Mouse (Mus musculus): ENCODE results near the gene Fam166a.
"Not testable (repeated sequence)": the region's sequence is repeated elsewhere in the genome, so short reads cannot be mapped to it uniquely, and the experiment has no call there.

Gene Fam166a

GRCm38 (mm10) chr2:25240723-25241437 lies 22.3 kb downstream of the Fam166a start:
- intact Hi-C loops (cut with DNase I): no loop called here

GRCm38 (mm10) chr2:25241438-25241775 lies 22.9 kb downstream of the Fam166a start:
- intact Hi-C loops (cut with DNase I): no loop called here

- intact Hi-C loops (cut with DNase I): no loop called here
Measured at GRCm38 (mm10) chr2:25242101-25242506, 23.6 kb downstream of the Fam166a start, which contains the start of the genes Rnf208 and Cysrt1. Rnf208 (plus strand) TSS chr2:25242255. Cysrt1 (minus strand) TSS chr2:25242452.

- intact Hi-C loops (cut with DNase I): no loop called here
Measured at GRCm38 (mm10) chr2:25243342-25243741, 24.8 kb downstream of the Fam166a start.

GRCm38 (mm10) chr2:25244144-25244543 lies 25.6 kb downstream of the Fam166a start:
- intact Hi-C loops (cut with DNase I): no loop called here

DNA sequence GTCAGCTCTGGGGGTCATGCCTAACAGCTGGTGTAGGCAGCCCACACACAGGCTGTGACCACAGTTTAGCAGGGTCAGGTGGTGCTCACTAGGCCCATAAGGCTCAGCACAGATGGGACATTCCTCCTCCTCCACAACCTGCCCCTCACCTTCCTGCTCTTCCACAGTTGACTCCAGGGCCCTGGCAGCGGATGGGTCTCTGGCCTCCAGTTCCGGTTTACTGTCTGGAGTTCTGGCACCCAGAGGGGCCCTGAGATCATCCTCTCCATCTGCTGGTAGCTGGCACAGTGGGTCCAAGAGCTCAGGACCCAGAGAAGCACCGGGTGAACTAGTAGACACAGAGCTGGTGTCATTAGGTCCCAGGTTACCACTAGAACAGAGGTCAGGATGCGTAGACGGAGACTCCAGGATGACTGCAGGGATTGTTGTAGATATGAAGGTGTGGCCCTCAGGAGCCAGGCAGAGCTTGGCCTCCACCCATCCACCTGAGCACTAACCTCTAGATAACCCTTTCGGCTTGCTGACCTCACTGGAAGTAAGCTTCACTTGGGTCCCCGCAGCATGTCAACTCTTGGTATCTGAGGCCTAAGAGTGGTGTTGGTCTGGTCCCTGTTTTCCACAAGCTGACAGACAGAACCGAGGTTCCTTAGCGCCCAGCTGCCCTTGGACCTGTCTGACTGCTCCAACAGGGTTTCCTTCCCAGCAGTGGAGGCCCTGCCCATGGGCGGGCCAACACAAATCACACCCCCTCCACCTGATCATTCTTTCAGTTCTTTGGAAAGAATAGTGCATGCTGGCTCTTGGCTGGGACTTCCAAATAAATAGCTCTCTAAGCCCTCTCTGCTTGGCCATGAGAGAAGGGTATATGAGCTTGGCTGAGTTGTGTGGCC lies 27.9 kb downstream of the Fam166a start, which contains the start of gene AL732309.1:
TSS of gene AL732309.1 (minus strand) at position 681 of the 890 bp plus-strand sequence.
- intact Hi-C loops (cut with DNase I): no loop called here

- intact Hi-C loops (cut with DNase I): no loop called here
Measured at GRCm38 (mm10) chr2:25252331-25252730, 33.8 kb downstream of the Fam166a start.

- intact Hi-C loops (cut with DNase I): no loop called here
Measured at GRCm38 (mm10) chr2:25255284-25255779, 36.8 kb downstream of the Fam166a start, which contains the start of gene Tmem203. Tmem203 (plus strand) TSS chr2:25255439.

GRCm38 (mm10) chr2:25256443-25257109 lies 38.0 kb downstream of the Fam166a start:
- intact Hi-C loops (cut with DNase I): not testable (repeated sequence)

- intact Hi-C loops (cut with DNase I): not testable (repeated sequence)
Measured at GRCm38 (mm10) chr2:25257250-25257649, 38.7 kb downstream of the Fam166a start.

- intact Hi-C loops (cut with DNase I): no loop called here
Measured at GRCm38 (mm10) chr2:25258887-25259286, 40.3 kb downstream of the Fam166a start.

GRCm38 (mm10) chr2:25261870-25262269 lies 43.3 kb downstream of the Fam166a start:
- intact Hi-C loops (cut with DNase I): no loop called here

DNA sequence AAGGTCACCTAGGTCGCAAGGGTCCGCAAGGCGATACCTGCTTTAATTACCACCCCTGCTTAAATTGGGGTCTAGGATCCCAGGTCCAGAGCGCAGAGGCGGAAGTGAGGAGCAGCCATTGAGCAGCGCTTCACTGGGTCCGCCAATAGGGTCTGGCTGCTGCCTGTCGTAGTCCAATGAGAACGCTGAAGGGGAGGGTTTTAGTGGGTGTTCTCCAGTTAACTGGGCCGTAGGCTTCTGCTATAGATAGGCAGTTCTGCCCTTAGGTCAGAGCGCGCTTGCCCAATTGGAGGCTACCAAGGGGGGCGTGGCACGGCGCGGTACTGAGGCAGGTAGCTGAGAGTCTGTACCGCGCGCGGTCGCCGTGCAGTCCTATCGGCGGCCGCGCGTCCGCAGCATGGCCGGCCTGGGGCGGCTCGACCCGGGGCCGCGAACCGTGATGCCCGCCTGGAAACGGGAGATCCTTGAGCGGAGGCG lies 43.8 kb downstream of the Fam166a start, which contains the start of gene Tprn:
TSS of gene Tprn (plus strand) at position 328 of the 477 bp plus-strand sequence.
- intact Hi-C loops (cut with DNase I): no loop called here

DNA sequence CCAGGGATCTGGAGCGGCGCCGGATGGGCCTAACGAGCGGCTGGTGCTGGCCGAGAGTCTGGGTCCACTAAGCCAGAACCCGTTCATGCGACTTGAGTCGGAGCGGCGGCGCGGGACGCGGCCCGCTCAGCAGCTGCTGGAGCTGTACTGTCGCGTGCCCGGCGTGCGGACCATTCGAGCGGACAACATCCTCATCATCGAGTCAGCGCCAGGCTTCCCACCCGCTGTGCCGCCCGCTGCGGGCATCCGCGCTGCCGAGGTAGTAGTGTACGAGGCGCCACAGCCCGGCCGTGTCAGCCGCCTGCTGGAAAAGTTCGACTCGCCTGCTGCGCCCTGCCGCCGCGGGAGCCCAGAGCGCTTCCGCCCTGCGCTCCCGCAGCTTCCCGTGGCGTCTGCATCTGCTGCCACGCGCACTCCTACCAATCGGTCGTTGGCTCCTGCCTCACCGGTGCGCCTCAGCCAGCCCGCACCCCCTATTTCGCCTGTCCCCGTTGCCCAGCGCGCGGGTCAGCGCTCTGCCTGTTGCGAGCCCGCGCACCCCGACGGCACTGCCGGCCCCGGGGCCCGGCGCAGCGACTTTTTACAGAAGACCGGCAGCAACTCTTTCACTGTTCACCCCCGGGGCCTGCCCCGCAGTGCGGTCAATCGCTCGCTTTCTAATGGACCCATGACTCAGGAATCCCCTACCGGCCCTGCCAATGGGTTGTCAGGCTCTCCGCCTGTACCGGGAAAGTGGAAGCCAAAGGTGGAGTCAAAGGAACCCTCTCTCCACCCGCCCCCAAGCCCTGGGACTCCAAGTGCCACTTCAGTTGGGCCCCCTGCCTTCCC lies 44.5 kb downstream of the Fam166a start:
- intact Hi-C loops (cut with DNase I): no loop called here

DNA sequence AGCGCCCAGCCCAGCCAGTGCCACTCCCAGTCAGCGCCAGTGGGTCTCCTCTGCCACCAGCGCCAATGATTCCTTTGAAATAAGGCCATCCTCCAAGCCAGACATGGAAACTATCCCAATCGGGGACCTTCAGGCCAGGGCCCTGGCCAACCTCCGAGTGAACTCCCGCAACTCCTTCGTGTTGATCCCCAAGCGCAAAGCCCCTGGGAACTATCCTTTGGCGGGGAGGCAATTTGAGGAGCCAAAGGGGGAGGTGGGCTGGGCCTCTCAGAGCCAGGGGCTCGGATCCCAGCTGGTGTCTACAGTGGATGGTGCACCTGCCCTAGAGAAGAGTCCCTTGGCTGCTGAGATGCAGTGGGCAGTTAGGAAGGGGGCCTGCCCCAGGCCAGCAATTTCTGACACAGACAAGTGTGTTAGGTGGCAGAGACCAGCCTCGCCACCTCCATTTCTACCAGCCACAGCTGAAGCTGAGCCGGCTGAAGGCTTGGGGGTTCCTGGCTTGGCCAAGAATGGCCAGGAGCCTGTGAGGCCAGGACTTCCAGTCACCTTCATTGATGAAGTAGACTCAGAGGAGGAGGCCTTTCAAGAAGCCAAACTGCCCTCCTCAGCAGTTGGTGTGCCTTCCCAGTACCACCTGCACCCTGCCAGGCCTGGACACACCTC lies 45.2 kb downstream of the Fam166a start:
- intact Hi-C loops (cut with DNase I): no loop called here

DNA sequence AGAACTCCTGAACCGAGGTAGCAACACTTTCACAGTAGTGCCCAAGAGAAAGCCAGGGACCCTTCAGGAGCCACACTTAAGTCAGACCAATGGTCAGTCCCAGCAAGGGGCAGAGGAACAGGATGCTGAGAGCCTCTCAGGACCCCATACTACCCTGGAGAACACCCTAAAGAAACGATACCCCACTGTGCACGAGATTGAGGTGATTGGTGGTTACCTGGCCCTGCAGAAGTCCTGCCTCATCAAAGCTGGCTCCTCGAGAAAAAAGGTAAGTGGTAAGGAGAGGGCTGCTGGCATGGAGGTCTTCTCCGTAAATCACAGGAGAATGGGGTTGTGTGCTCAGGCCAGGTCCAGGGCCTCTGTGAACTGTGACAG lies 45.7 kb downstream of the Fam166a start:
- intact Hi-C loops (cut with DNase I): no loop called here

DNA sequence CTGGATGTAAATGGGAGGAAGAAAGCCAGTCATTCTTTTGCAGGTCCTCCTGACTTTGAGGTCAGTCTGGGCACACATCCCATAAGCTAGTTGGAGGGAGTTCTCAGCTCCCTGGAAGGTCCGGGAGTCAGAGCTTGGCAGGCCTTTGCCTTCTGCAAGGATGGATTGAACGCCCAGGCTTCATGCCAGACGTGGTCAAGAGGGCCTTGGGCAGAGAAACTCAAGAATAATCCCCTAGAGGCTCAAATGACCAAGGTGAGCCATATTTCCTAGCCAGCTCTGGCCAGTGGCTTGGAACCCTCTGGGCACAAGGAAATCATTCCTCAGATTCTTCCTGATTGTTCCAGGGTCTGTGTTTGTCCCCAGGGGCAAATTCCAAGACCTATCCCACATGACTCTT lies 46.3 kb downstream of the Fam166a start:
- intact Hi-C loops (cut with DNase I): no loop called here

DNA sequence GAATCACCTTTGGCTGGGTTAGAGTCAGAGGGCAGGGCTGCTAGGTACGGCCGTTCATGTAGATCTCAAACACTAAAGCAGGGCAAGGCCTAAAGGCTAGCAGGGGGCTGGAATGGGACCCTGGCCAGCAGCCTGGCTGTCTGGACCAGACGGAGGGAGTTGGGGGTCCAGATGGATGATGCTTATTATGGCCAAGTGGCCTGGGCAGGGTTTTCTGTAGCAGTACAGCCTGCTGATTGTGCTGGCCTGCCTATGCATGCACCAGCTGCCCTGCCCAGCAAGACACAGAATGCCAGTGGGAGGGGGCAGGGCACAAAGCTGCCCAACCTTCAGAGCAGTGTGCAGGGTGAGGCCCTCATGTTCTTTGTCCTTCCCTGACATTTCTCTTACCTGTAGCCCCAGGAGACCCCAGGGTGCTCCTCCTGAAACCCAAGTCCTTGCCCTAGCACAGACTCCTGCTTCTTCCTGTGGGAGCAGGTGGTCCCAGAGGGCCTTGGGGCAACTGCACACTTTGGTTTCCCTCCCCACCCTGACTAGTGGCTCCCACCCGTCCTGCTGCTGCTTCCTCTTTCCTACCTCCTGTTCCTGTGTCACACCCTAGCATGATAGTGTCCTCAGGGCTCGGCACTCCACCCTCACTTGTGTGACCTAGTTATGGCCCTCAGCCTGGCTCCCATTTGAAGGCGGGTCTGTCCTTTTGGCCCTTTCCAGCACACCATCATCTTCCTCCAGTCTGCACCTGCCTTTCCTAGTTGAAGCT lies 47.5 kb downstream of the Fam166a start:
- intact Hi-C loops (cut with DNase I): no loop called here

DNA sequence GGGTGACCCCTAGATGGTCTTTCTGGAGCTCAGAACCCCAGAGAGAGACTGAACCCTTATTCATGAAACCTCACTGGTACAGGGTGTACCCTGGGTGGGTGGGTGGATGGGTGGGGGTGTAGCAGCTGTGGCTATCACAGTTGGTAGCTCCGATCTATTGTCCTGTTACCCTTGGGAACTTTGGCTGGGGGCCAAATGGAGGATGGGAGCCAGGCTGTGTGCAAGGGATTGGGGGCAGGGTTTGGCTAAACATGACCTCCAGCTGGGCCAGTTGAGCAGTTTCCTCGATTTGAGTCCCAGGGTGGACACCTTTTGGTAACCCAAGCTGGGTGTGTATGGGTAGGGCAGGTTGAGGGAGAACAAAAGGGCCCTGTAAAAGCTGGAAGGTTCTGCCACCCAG lies 48.2 kb downstream of the Fam166a start:
- intact Hi-C loops (cut with DNase I): no loop called here

All from adrenal gland (tissue).